Mouse (Mus musculus): ENCODE measurements around the gene Scrg1. TPM values are rescaled to one million over a fixed set of nuclear protein-coding genes. Genes with fewer than 3 reads are reported as not detected.
"Not testable (repeated sequence)": the region's sequence is repeated elsewhere in the genome, so short reads cannot be mapped to it uniquely, and the experiment has no call there.

Scrg1 gene
- polyA plus RNA-seq, 1 experiment from 2014 or later, result 15.6 TPM

- no peaks in the 10 kb centered on the region for H3K36me3 ChIP-seq (ENCODE audit: control insufficient read depth, insufficient read depth, low read length)
- H3K27ac ChIP-seq (ENCODE audit: low read length), result peak overlapping the region; percentile 47; the same call in 1 of the 2 replicates
- H3K4me2 ChIP-seq (ENCODE audit: low read length), result peak overlapping the region; percentile 100
- H3K9ac ChIP-seq (ENCODE audit: low read depth, low read length), result peak overlapping the region; percentile 66
- H3K4me1 ChIP-seq (ENCODE audit: control insufficient read depth, insufficient read depth, low read length), result peaks cover 7% of the 10 kb centered on the region
- H3K9me3 ChIP-seq (replicated peaks; ENCODE audit: control insufficient read depth, low read length, poor library complexity, severe bottlenecking), result no peaks in the 10 kb centered on the region
- no peaks in the 10 kb centered on the region for H3K27me3 ChIP-seq (ENCODE audit: control insufficient read depth, insufficient read depth, low read depth, low read length)
- peak overlapping the region; percentile 85 for H3K4me3 ChIP-seq (ENCODE audit: low read depth, low read length)
- no peak for ATAC-seq
- 1% methylated on average over 31 of the region's 31 CpGs for WGBS
These were observed 55.1 kb downstream of the Scrg1 start for GRCm38 (mm10) chr8:57510791-57511315.

DNA sequence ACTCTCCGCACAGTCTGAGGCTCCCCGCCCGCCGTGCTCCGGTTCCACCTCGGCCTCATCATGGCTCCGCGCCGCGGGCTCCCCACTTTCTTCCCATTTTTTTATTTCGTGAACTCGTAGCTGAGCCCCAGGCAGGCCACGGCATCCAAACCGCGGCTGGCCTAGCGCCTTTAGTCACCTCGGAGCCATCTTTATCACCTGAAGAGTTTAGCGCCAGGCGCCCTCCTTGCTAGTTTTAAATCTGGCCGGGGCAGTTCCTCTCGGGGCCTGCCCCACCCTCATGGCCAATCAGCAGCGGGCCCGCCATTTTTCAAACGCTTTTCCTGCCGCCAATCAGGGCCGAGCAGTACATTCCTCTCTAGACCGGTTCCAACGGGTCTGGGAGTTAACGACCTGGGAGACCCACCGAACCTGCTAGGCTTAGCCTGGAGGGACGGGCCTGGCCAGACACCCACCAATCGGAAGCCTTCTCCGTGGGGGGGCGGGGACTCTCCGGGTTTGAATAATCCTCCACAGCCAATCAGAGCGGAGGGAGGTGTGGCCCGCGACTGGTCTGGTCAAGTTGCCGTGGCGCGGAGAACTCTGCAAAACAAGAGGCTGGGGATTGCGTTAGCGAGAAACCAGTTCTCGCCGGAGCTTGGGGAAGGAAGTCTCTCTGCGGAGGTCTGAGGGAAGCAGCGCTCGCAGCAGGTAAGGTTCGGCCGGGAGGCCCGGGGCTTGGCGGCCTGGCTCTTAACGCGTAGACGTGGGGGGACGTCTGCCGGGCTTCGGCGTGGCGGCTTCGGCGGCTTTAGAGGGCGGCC, 55.8 kb downstream of the Scrg1 start, which contains the start of gene Hmgb2:
Hmgb2 (plus strand) TSS at position 592 of the 803 bp plus-strand sequence.
- Histone ChIP-seq H3K36me3 (ENCODE audit: control insufficient read depth, insufficient read depth, low read length) (no peaks in the 10 kb centered on the region), H3K9me3 (replicated peaks; ENCODE audit: control insufficient read depth, low read length, poor library complexity, severe bottlenecking) (no peaks in the 10 kb centered on the region), H3K27me3 (ENCODE audit: control insufficient read depth, insufficient read depth, low read depth, low read length) (no peaks in the 10 kb centered on the region), H3K27ac (ENCODE audit: low read length) (peak within 1 kb of the TSS; percentile 92), H3K4me3 (ENCODE audit: low read depth, low read length) (peak within 1 kb of the TSS; percentile 85), H3K4me2 (ENCODE audit: low read length) (peak within 1 kb of the TSS; percentile 100), H3K9ac (ENCODE audit: low read depth, low read length) (peak within 1 kb of the TSS; percentile 75), H3K4me1 (ENCODE audit: control insufficient read depth, insufficient read depth, low read length) (peaks cover 7% of the 10 kb centered on the region)
- under 1% methylated on average over 63 of the region's 63 CpGs for WGBS
- peak; percentile 100 for ATAC-seq

- Histone ChIP-seq H3K9me3 (replicated peaks; ENCODE audit: control insufficient read depth, low read length, poor library complexity, severe bottlenecking) (no peaks in the 10 kb centered on the region), H3K27ac (ENCODE audit: low read length) (peak overlapping the region; percentile 92), H3K4me1 (ENCODE audit: control insufficient read depth, insufficient read depth, low read length) (peaks cover 7% of the 10 kb centered on the region), H3K4me2 (ENCODE audit: low read length) (peak overlapping the region; percentile 76), H3K9ac (ENCODE audit: low read depth, low read length) (peak overlapping the region; percentile 75), H3K27me3 (ENCODE audit: control insufficient read depth, insufficient read depth, low read depth, low read length) (no peaks in the 10 kb centered on the region), H3K36me3 (ENCODE audit: control insufficient read depth, insufficient read depth, low read length) (no peaks in the 10 kb centered on the region), H3K4me3 (ENCODE audit: low read depth, low read length) (peak overlapping the region; percentile 85)
- peak; percentile 65 for ATAC-seq
- under 1% methylated on average over 58 of the region's 96 CpGs for WGBS
These were observed 56.7 kb downstream of the Scrg1 start for GRCm38 (mm10) chr8:57512141-57513056.

DNA sequence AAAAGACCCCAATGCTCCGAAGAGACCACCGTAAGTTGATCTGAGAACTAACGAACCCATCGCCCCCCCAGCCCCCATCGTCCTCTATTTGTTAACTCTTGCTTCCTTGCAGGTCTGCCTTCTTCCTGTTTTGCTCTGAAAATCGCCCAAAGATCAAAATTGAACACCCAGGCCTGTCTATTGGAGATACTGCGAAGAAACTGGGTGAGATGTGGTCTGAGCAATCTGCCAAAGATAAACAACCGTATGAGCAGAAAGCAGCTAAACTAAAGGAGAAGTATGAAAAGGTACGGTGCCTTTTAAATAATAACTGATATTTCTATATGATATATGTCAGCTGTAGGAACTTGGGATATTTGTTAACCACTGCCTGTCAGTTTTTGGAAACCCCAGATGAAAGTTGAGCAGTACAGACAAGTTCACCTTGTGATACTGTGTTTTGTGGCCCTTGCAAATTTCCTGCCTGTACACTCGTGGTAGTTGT, 57.5 kb downstream of the Scrg1 start:
- peak overlapping the region; percentile 85 for H3K4me3 ChIP-seq (ENCODE audit: low read depth, low read length)
- H3K9ac ChIP-seq (ENCODE audit: low read depth, low read length), result not testable (repeated sequence)
- WGBS, result 20% methylated on average over 9 of the region's 10 CpGs

GRCm38 (mm10) chr8:57516685-57517084, 61.0 kb downstream of the Scrg1 start:
- not testable (repeated sequence) for H3K4me1 ChIP-seq (ENCODE audit: control insufficient read depth, insufficient read depth, low read length); H3K27ac ChIP-seq (ENCODE audit: low read length); H3K36me3 ChIP-seq (ENCODE audit: control insufficient read depth, insufficient read depth, low read length); H3K27me3 ChIP-seq (ENCODE audit: control insufficient read depth, insufficient read depth, low read depth, low read length); ATAC-seq; H3K4me2 ChIP-seq (ENCODE audit: low read length); H3K4me3 ChIP-seq (ENCODE audit: low read depth, low read length); H3K9me3 ChIP-seq (replicated peaks; ENCODE audit: control insufficient read depth, low read length, poor library complexity, severe bottlenecking); H3K9ac ChIP-seq (ENCODE audit: low read depth, low read length)
- 90% methylated on average over 4 of the region's 5 CpGs for WGBS

More for the DNA sequence above, 57.5 kb downstream of the Scrg1 start:
- not testable (repeated sequence) for H3K27ac ChIP-seq (ENCODE audit: low read length); H3K4me1 ChIP-seq (ENCODE audit: control insufficient read depth, insufficient read depth, low read length); H3K27me3 ChIP-seq (ENCODE audit: control insufficient read depth, insufficient read depth, low read depth, low read length); ATAC-seq; H3K36me3 ChIP-seq (ENCODE audit: control insufficient read depth, insufficient read depth, low read length); H3K9me3 ChIP-seq (replicated peaks; ENCODE audit: control insufficient read depth, low read length, poor library complexity, severe bottlenecking)
- H3K4me2 ChIP-seq (ENCODE audit: low read length), result peak overlapping the region; percentile 76

- H3K9me3 ChIP-seq (replicated peaks; ENCODE audit: control insufficient read depth, low read length, poor library complexity, severe bottlenecking), result no peaks in the 10 kb centered on the region
- no peak overlapping the region for H3K9ac ChIP-seq (ENCODE audit: low read depth, low read length)
- ATAC-seq, result no peak
- H3K27me3 ChIP-seq (ENCODE audit: control insufficient read depth, insufficient read depth, low read depth, low read length), result no peaks in the 10 kb centered on the region
- no peak overlapping the region for H3K4me2 ChIP-seq (ENCODE audit: low read length)
- no peaks in the 10 kb centered on the region for H3K36me3 ChIP-seq (ENCODE audit: control insufficient read depth, insufficient read depth, low read length)
- no peak overlapping the region for H3K27ac ChIP-seq (ENCODE audit: low read length)
- H3K4me3 ChIP-seq (ENCODE audit: low read depth, low read length), result no peak overlapping the region
- 0 out of 2 replicates have a peak, but pooled peaks cover 2% of the 10 kb centered on the region for H3K4me1 ChIP-seq (ENCODE audit: control insufficient read depth, insufficient read depth, low read length)
- WGBS, result 94% methylated on average over 3 of the region's 3 CpGs
These were observed 62.0 kb downstream of the Scrg1 start for GRCm38 (mm10) chr8:57517723-57518122.

DNA sequence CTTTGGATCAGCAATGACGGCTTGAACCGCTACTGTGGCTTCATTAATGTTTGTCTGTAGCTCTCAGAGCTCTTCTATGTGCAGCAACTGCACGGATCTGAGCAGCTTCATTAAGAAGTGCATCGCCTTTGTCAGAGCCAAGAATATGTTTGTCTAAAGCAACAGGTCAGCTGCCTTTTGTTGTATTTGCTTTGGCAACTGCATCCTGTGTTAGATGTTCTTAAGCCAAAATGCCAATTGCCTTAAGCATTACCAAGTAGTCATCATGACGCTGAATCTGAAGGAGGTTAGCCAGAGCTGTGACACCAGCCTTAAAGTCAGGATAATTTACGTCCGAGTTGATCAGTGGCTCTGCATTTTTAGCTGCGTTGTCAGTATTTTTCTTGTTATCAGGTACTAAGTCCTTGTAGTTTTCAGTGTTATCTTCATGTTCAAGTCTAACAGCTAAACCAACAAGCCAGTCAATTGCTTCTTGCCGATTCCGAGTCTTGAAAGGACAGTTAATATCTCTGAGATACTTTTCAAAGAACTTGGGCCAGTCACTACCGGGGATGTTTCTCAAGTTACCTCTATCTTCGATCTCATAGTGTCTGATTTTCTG, 64.6 kb downstream of the Scrg1 start:
- Histone ChIP-seq H3K4me1 (ENCODE audit: control insufficient read depth, insufficient read depth, low read length) (no peaks in the 10 kb centered on the region), H3K9me3 (replicated peaks; ENCODE audit: control insufficient read depth, low read length, poor library complexity, severe bottlenecking) (no peaks in the 10 kb centered on the region), H3K4me2 (ENCODE audit: low read length) (no peak overlapping the region), H3K4me3 (ENCODE audit: low read depth, low read length) (no peak overlapping the region), H3K27me3 (ENCODE audit: control insufficient read depth, insufficient read depth, low read depth, low read length) (no peaks in the 10 kb centered on the region), H3K9ac (ENCODE audit: low read depth, low read length) (no peak overlapping the region), H3K27ac (ENCODE audit: low read length) (no peak overlapping the region), H3K36me3 (ENCODE audit: control insufficient read depth, insufficient read depth, low read length) (no peaks in the 10 kb centered on the region)
- 87% methylated on average over 12 of the region's 12 CpGs for WGBS
- no peak for ATAC-seq

Measured in midbrain, embryonic 16.5 days (tissue).